Mouse (Mus musculus): ENCODE results near the gene Mchr1. TPM values are rescaled to one million over a fixed set of nuclear protein-coding genes. Genes with fewer than 3 reads are reported as not detected.
A peak's percentile ranks its signal among the peaks of the same experiment; 100 is the strongest.

Gene Mchr1
- total RNA-seq, 2 experiments from 2014 or later, result 21.6 to 23.8 TPM

DNA sequence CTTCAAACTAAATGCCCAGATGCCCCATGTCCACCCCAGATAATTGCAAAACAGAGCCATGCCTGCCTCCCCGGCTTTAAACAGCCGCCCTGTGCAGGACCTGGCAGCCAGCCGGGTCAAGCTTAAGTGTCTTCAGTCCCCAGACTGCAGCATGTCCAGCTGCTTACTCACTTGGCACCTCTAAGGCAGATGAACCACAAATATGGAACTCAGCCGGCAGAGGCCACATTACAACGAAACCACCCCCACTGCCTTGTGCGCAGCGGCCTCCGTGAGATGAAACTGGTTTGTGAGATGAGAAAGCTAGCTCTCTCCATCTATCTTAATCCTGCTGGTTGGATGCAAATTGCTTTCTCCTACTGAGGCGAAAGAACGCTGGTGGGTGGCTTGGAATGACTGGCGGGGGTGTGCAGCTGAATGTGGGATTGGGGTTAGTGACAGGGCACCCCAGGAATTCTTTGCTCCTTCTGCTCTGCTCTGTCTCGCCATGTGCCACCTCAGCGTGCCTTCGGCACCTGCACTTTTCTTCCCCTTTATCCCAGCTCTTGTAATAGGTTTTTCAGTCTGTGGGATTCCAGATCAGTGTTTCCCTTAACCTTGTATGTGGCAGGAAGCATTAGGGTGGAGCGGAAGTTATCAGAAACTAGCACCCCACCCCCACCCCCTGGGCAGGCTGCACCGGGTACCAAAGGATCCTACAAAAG is 29.2 kb downstream of the Mchr1 start:
- intact Hi-C loops (cut with DNase I), result loop anchor here (5.0 kb wide), 1 partner anchor 38 kb away; no protein-coding TSS in a partner anchor
- peak; percentile 58 to 66 for DNase-seq (ENCODE audit: low spot score in 2 of 2)

- intact Hi-C loops (cut with DNase I), result loop anchor here (5.0 kb wide), 1 partner anchor 35 kb away; no protein-coding TSS in a partner anchor
- no peak for DNase-seq (ENCODE audit: low spot score in 2 of 2)
Observed at GRCm38 (mm10) chr15:81267416-81267815, 32.1 kb downstream of the Mchr1 start.

DNA sequence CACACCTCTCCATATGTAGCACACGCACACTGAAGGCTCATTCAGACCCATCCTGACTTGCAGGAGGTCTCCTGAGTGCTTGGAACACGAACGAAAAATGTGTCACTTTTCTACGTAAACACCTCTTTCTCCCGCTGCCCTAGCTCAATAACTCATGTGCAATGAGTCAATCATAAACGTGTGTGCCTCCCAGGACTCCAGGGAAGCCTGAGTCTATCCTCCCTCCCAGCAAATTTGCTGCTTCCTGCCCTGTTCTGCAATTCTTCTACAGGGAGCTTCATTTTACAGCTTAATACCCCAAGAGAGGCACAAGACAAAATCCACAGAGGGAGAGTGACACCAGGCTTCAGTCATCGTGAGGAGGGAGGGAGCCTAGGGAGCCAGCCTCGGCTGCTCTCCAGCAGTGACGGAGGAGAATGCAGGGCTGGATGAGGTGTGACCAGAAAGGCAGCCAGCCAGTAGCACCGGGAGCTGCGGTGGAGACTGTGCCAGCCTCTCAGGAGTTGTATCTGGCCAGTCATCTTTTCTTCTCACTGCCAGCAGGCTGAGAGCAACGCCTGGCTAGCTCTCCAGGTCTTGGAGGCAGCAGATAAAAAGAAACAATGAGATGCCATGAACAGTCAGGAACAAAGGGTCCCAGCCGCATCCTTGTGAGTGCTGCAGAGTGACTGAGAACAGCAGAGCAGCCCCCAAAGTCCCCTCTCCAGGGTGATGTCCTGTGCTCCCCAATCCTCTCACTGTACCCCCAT is 37.2 kb downstream of the Mchr1 start:
- peak; percentile 60 to 70 for DNase-seq (ENCODE audit: low spot score in 2 of 2)
- intact Hi-C loops (cut with DNase I), result no loop called here

- DNase-seq (ENCODE audit: low spot score in 2 of 2), result no peak
- intact Hi-C loops (cut with DNase I), result no loop called here
Observed at GRCm38 (mm10) chr15:81273361-81273760, 38.1 kb downstream of the Mchr1 start.

GRCm38 (mm10) chr15:81277928-81278327 is 42.6 kb downstream of the Mchr1 start:
- intact Hi-C loops (cut with DNase I), result no loop called here
- no peak for DNase-seq (ENCODE audit: low spot score in 2 of 2)

DNA sequence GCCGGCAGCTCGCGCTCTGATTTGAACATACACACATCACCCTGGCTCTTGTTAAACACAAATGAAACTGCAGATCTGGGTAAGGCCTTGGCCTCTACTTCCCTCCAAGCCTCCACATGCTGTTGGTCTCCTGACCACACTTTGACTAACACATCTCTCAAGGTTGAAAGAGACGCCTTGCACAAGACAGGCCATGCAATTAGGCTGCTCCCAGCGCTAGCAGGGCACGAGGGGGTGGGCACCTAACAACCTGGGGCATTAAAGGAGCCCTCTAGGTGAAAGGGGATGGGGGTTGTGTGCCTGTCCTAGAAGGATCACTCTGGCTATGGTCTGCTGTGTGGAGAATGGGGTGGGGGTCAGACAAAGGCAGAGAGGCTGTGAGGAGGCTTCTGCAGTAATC is 43.4 kb downstream of the Mchr1 start:
- DNase-seq (ENCODE audit: low spot score in 2 of 2), result no peak
- intact Hi-C loops (cut with DNase I), result no loop called here

DNA sequence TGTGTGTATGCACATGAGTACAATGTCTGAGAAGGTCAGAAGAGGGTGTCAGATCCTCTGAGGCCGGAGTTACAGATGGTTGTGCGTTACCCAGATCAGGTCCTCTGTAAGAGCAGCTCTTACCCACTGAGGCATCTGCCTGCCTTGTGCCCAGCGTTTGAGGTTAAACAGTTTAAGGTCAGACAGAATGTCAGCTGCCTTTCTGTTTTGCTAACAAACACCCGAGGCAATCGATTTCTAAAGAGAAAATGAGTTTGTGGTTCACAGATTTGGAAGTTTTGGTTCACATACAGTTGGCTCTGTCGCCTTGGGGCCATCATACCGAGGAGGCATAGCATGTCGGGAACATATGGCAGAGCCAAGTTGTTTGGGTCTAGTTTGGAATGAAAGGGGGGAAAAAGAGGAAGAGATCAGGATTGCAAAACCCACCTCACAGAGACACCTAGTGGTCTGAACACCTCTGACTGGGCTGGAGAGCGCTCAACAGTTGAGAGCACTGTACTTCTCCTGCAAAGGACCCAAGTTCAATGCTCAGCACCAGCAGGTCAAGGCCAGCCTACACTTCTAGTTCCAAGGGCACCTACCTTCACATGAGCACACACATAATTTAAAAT is 48.9 kb downstream of the Mchr1 start:
- no peak for DNase-seq (ENCODE audit: low spot score in 2 of 2)
- intact Hi-C loops (cut with DNase I), result no loop called here

Other genes with a start within 250 kb of the Mchr1 start
- gene Mrtfa, start 44.7 kb upstream of the Mchr1 start, total RNA-seq (2021), result 10 to 100 TPM; 56.9 to 79.7 TPM
- 10 to 100 TPM; 39.3 to 41.7 TPM for gene Slc25a17, start 125.3 kb downstream of the Mchr1 start, total RNA-seq (2021)
- 100 to 1,000 TPM; 159 to 162 TPM for gene St13, start 164.6 kb downstream of the Mchr1 start, total RNA-seq (2021)
- 10 to 100 TPM; 14.2 to 14.4 TPM for gene Xpnpep3, start 164.6 kb downstream of the Mchr1 start, total RNA-seq (2021)
- gene Dnajb7, start 172.8 kb downstream of the Mchr1 start, total RNA-seq (2021), result not detected
- gene Rbx1, start 230.8 kb downstream of the Mchr1 start, total RNA-seq (2021), result 100 to 1,000 TPM; 134 to 137 TPM